Mouse (Mus musculus) liver, embryonic 15.5 days (tissue): ENCODE data around the gene Elane. TPM values are rescaled to one million over a fixed set of nuclear protein-coding genes. Genes with fewer than 3 reads are reported as not detected.
A peak's percentile ranks its signal among the peaks of the same experiment; 100 is the strongest.

Experiments
- ATAC-seq: fragments of 200-750 bp; cut with Nextera tagmentation; 2 replicates; pipeline ENCODE4 v1.8.0; 2017; ENCODE audit warnings: moderate number of reproducible peaks, mild to moderate bottlenecking, moderate library complexity; ENCODE audit not compliant: insufficient read depth
- H3K27ac ChIP-seq: fragments of 300-500 bp; sonication (generic); replicated peaks from 2 replicates; pipeline ENCODE4 v1.5.1; 2015; ENCODE audit warnings: mild to moderate bottlenecking, inconsistent platforms
- H3K27me3 ChIP-seq: fragments of 300-500 bp; sonication (generic); 2 replicates; pipeline ENCODE4 v1.6.1; 2015; ENCODE audit warnings: mild to moderate bottlenecking, inconsistent platforms
- H3K36me3 ChIP-seq: fragments of 300-500 bp; sonication (generic); replicated peaks from 2 replicates; pipeline ENCODE4 v1.6.1; 2015; ENCODE audit warnings: moderate library complexity, mild to moderate bottlenecking, inconsistent platforms
- H3K4me1 ChIP-seq: fragments of 300-500 bp; sonication (generic); replicated peaks from 2 replicates; pipeline ENCODE4 v1.6.1; 2015; ENCODE audit warnings: inconsistent platforms
- H3K4me2 ChIP-seq: fragments of 300-500 bp; sonication (generic); 2 replicates; pipeline ENCODE4 v1.6.1; 2015; ENCODE audit warnings: moderate library complexity, mild to moderate bottlenecking, inconsistent platforms
- H3K4me3 ChIP-seq: fragments of 300-500 bp; sonication (generic); replicated peaks from 2 replicates; pipeline ENCODE4 v1.5.1; 2015; ENCODE audit warnings: mild to moderate bottlenecking, inconsistent platforms
- H3K9ac ChIP-seq: fragments of 300-500 bp; sonication (generic); 2 replicates; pipeline ENCODE4 v1.6.1; 2015; ENCODE audit warnings: moderate library complexity, mild to moderate bottlenecking, inconsistent platforms
- H3K9me3 ChIP-seq: fragments of 300-500 bp; sonication (generic); replicated peaks from 2 replicates; pipeline ENCODE4 v1.6.1; 2016; ENCODE audit warnings: inconsistent platforms
- WGBS: fragments of 180-500 bp; shearing (Covaris S2); methylation state at CpG from one replicate; pipeline ENCODE4 v1.1.7; 2015; ENCODE audit warnings: mixed read lengths; ENCODE audit not compliant: insufficient replicate concordance; 5-methylcytosine and 5-hydroxymethylcytosine counted together
- polyA plus RNA-seq: library from polyadenylated mRNA; unstranded; fragments of >200 nt; fragmentation: Nextera tagmentation; extraction: Ambion mirVana; gene quantifications from 2 replicates; pipeline ENCODE4 v1.2.1, GENCODE M21; 2015

The Elane gene
- polyA plus RNA-seq, 1 experiment from 2014 or later = 227 TPM

DNA sequence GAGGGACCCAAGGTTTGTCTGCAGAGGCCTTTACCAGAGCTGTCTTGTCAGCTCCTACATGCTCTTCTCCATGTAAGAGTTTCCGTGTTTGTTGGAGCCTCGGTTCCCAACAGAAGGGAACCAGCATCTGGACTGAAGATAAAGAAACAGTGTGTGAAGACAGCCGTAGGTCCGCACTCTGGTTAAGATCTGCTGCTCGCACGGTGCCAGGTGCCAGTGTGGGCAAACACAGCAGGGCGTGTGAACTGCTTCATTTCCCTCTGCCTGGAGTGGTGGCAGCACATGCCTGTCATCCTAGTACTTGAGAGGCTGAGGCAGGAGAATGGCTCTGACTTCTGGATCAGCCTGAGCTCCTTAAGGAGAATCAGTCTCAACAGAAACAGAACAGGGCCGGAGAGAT is 14.2 kb upstream of the Elane start:
- 77% methylated on average over 8 of the region's 8 CpGs for WGBS

DNA sequence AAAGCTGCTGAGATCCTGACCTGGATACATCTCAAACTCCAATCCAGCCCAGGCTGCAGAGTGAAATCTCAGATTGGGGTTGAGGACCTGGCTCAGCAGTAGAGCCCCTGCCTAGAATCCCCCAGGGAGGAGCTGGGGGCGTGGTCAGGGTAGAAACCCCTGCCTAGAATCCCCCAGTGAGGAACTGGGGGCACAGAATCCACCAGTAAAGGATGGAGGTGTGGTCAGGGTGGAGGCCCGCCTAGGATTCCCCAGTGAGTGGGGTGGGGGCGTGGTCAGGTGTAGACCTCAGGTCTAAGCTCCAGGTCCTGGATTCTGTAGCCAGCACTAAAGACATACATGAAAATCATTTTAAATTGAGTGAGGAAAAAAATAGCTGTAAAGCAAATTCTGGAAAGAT is 13.2 kb upstream of the Elane start:
- Histone ChIP-seq H3K4me3 (no peak overlapping the region), H3K9me3 (no peaks in the 10 kb centered on the region), H3K27ac (no peak overlapping the region), H3K9ac (no peak overlapping the region), H3K36me3 (no peaks in the 10 kb centered on the region), H3K4me1 (peaks cover 28% of the 10 kb centered on the region), H3K4me2 (no peak overlapping the region), H3K27me3 (peaks cover 46% of the 10 kb centered on the region)
- 33% methylated on average over 3 of the region's 3 CpGs for WGBS
- ATAC-seq = no peak

More for the DNA sequence above, 14.2 kb upstream of the Elane start:
- no peak overlapping the region for H3K4me2 ChIP-seq
- no peak overlapping the region for H3K27ac ChIP-seq
- H3K27me3 ChIP-seq = peaks cover 41% of the 10 kb centered on the region
- no peak for ATAC-seq
- H3K4me1 ChIP-seq = peaks cover 19% of the 10 kb centered on the region
- no peaks in the 10 kb centered on the region for H3K9me3 ChIP-seq
- H3K36me3 ChIP-seq = no peaks in the 10 kb centered on the region
- no peak overlapping the region for H3K4me3 ChIP-seq
- H3K9ac ChIP-seq = no peak overlapping the region

DNA sequence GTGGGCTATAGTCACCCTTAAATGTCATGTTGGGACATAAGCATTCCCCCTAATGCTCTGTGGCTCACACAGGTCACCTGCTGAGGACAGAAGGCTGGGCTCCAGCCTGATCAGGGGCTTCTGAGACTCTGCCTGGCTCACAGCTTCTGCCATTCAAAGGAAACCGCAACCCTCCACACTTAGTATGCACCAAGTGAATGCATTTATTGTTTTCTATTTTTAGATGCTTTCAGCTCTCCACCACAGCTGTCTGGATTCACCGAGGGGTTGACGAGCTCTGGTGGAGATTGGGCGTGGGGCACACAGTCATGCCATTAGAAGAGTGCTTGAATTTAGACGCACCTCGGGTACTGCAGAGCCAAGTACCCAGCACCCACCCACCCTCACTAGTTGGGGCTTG is 12.7 kb upstream of the Elane start:
- H3K9me3 ChIP-seq = no peaks in the 10 kb centered on the region
- H3K9ac ChIP-seq = no peak overlapping the region
- H3K4me1 ChIP-seq = peaks cover 31% of the 10 kb centered on the region
- no peaks in the 10 kb centered on the region for H3K36me3 ChIP-seq
- peak overlapping the region; percentile 55 for H3K4me3 ChIP-seq
- no peak for ATAC-seq
- H3K27me3 ChIP-seq = peaks cover 49% of the 10 kb centered on the region
- 8% methylated on average over 6 of the region's 6 CpGs for WGBS
- H3K27ac ChIP-seq = no peak overlapping the region
- peak overlapping the region; percentile 75; the same call in 1 of the 2 replicates for H3K4me2 ChIP-seq

DNA sequence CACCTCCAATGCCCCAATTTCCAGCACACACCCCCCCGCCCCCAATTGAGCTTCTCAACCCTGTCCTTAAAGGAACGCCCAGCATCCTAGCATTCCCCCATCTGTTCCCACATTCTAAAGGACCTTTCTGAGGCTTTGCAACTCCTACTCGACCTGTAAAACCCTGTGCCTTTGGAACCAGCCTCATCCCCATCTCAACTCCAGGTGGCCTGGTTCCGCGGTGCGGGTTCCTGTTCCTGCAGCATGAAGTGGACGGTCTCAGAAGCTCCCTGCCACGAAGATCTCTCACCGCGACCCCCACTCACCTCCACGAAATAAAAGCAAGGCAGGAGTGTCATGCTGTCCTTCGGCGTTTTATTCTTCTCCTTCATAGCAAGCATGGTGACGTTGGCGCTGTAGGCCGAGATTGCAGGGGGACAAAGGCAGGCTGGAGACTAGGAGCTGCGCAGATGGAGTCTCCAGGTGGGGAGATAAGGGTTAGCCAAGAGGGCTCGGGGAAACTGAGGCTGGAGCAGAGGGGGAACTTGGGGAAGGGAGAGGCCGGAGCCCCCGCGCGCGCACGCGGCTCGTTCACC is 12.2 kb upstream of the Elane start:
- H3K27ac ChIP-seq = no peak overlapping the region

DNA sequence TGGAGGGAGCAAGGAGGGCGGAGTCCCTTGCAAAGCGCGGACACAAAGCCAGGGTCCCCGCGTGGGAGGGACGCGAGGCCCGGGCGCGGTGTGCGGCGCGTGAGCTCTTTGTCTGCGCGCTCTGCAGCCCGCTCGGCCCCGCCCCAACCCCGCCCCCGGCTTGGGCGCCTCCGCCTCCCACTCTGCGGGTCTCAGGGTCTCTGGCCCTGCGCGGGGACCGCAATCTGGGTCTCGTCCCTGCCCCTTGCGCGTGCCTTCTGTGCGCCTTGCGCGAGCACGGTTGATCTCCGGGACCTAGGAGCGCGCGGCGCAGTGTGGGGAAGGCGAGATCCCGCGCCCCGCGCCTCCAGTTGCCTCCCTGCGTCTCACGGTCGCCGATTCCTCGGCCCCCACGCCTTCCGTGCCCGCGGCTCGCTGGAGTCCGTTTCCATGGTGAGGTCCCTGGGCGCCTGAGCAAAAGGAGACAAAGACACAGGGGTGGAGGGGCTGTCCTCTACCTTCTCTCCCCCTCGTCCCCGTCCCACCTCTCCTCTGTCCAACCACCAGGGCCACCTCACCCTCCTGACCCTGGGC is 11.7 kb upstream of the Elane start, which contains the start of the genes Prtn3 and Plppr3:
Gene Prtn3 (plus strand): TSS at position 187 of the 573 bp plus-strand sequence.
Gene Plppr3 (minus strand): TSS at position 345 of the 573 bp plus-strand sequence.
- Histone ChIP-seq H3K4me3 (peak within 1 kb of the TSS; percentile 55), H3K9me3 (no peaks in the 10 kb centered on the region), H3K9ac (peak within 1 kb of the TSS; percentile 27; the same call in 1 of the 2 replicates), H3K27ac (peak within 1 kb of the TSS; percentile 19; the same call in 1 of the 2 replicates), H3K36me3 (no peaks in the 10 kb centered on the region), H3K4me1 (peaks cover 33% of the 10 kb centered on the region), H3K4me2 (peak within 1 kb of the TSS; percentile 75), H3K27me3 (peaks cover 53% of the 10 kb centered on the region)
- ATAC-seq = no peak
- 2% methylated on average over 52 of the region's 57 CpGs for WGBS

More for the DNA sequence above, 12.2 kb upstream of the Elane start:
- H3K4me1 ChIP-seq = peaks cover 31% of the 10 kb centered on the region
- peak overlapping the region; percentile 27; the same call in 1 of the 2 replicates for H3K9ac ChIP-seq
- peaks cover 49% of the 10 kb centered on the region for H3K27me3 ChIP-seq
- no peaks in the 10 kb centered on the region for H3K36me3 ChIP-seq
- 1% methylated on average over 26 of the region's 26 CpGs for WGBS
- peak overlapping the region; percentile 55 for H3K4me3 ChIP-seq
- no peaks in the 10 kb centered on the region for H3K9me3 ChIP-seq
- ATAC-seq = no peak
- peak overlapping the region; percentile 75 for H3K4me2 ChIP-seq

DNA sequence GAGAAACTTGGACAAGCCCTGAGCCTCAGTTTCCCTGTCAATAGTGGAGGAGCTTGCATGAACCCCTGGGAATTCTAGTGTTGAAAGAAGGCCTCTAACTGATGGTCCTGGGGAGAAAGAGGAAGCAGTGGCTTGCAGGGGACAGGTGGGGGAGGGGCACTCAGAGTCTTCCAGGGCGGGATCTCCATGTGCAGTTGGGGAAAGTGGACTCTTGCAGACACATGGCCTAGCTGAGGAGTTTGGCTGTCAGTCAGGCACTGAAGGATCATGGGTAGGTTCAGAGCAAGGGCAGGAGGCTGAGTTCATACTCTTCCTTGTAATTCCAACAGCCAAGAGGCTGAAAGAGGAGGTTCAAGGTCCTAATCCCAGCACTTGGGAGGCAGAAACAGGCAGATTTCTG is 8.9 kb upstream of the Elane start:
- no peak overlapping the region for H3K9ac ChIP-seq
- 26% methylated on average over 1 of the region's 1 CpGs for WGBS
- no peaks in the 10 kb centered on the region for H3K36me3 ChIP-seq
- no peaks in the 10 kb centered on the region for H3K9me3 ChIP-seq
- no peak for ATAC-seq
- no peak overlapping the region for H3K4me3 ChIP-seq
- peaks cover 61% of the 10 kb centered on the region for H3K27me3 ChIP-seq
- peak overlapping the region; percentile 57 for H3K27ac ChIP-seq
- peak overlapping the region; percentile 44 for H3K4me2 ChIP-seq
- peaks cover 61% of the 10 kb centered on the region for H3K4me1 ChIP-seq

DNA sequence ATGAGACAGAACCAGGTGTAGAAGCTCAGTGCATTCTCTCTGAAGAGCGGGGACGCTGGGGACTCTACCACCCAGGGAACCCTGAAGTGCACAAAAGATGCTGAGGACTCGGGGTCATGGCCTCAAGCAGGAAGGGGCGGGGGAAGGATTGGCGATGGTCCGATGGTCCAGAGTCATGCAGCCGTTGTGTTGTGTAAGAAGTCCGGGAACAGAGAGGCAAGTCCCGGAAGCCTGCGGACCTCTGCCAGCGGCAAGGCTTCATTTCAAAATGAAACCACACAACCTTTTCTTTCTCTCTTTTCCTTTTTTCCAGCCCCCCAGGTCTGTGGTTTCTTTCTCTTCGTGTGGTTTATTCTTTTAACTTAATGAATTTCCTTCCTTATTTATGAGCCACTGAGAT is 8.3 kb upstream of the Elane start:
- Histone ChIP-seq H3K27ac (peak overlapping the region; percentile 57), H3K4me2 (peak overlapping the region; percentile 44), H3K4me1 (peaks cover 67% of the 10 kb centered on the region), H3K27me3 (peaks cover 63% of the 10 kb centered on the region), H3K9ac (no peak overlapping the region; the same call in 1 of the 2 replicates), H3K4me3 (no peak overlapping the region), H3K9me3 (no peaks in the 10 kb centered on the region), H3K36me3 (no peaks in the 10 kb centered on the region)
- WGBS = 12% methylated on average over 12 of the region's 12 CpGs
- ATAC-seq = 0 out of 2 replicates have a peak, but pooled peaks have one; percentile 8

DNA sequence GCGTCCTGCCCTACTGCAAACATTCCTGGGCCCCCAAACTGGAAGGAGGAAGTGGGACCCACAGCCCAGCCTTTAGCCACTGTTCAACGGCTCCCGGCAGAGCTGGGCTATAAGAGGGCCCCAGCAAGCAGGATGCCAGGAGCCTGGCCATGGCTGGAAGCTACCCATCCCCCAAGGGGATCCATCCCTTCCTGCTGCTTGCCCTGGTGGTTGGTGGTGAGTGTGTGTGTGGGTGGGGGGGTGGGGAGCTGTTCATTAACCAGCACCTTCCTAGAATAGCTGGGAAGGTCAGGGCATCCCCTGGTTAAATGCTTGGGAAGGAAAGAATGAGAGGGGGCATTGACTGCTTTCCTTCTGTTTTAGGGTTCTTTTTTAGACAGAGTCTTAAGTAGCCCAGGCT is 6.5 kb upstream of the Elane start:
- no peaks in the 10 kb centered on the region for H3K36me3 ChIP-seq
- WGBS = 17% methylated on average over 3 of the region's 3 CpGs
- peak overlapping the region; percentile 55 for H3K27ac ChIP-seq
- ATAC-seq = no peak
- peak overlapping the region; percentile 59 for H3K4me2 ChIP-seq
- peaks cover 71% of the 10 kb centered on the region for H3K4me1 ChIP-seq
- H3K27me3 ChIP-seq = peaks cover 51% of the 10 kb centered on the region
- no peak overlapping the region for H3K9ac ChIP-seq
- 0 out of 2 replicates have a peak overlapping the region, but pooled peaks have one; percentile 10 for H3K4me3 ChIP-seq
- no peaks in the 10 kb centered on the region for H3K9me3 ChIP-seq

DNA sequence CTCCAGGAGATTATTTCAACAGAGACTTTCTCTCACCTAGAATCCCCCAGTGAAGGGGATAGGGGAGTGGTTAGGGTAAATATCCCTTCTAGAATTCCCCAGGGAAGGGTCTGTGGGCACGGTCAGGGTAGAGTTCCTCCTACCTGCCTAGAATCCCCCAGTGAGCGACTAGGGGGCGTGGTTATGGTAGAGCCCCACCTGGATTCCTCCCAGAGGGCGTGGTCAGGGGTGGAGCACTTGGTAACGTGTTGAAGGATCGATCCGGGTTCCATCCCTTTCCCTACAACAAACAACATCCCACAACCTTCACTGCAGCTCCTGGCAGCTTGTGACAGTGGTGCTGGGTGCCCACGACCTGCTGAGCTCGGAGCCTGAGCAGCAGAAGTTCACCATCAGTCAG is 5.3 kb upstream of the Elane start:
- H3K4me3 ChIP-seq = peak overlapping the region; percentile 39
- WGBS = 5% methylated on average over 9 of the region's 9 CpGs
- peaks cover 40% of the 10 kb centered on the region for H3K27me3 ChIP-seq
- H3K36me3 ChIP-seq = no peaks in the 10 kb centered on the region
- H3K9me3 ChIP-seq = no peaks in the 10 kb centered on the region
- peak; percentile 27; the same call in 1 of the 2 replicates for ATAC-seq
- peaks cover 68% of the 10 kb centered on the region for H3K4me1 ChIP-seq
- 0 out of 2 replicates have a peak overlapping the region, but pooled peaks have one; percentile 2 for H3K9ac ChIP-seq
- peak overlapping the region; percentile 59 for H3K4me2 ChIP-seq
- peak overlapping the region; percentile 55; the same call in 1 of the 2 replicates for H3K27ac ChIP-seq

DNA sequence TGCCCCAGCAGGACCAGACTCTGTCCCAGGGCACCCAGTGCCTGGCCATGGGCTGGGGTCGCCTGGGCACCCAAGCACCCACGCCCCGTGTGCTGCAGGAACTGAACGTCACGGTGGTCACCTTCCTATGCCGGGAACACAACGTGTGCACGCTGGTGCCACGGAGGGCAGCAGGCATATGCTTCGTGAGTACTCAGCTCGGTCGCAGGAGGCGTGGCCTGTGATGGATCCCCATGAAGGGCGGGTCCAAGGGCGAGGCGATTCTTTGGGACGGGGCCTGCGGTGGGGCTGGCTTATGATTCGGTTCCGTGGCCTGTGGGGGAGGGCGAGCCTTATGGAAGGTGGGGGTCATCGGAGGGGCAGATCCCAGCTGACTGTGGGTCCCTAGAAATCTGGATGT is 4.1 kb upstream of the Elane start:
- Histone ChIP-seq H3K36me3 (no peaks in the 10 kb centered on the region), H3K9ac (no peak overlapping the region), H3K4me1 (peaks cover 61% of the 10 kb centered on the region), H3K9me3 (no peaks in the 10 kb centered on the region), H3K27ac (no peak overlapping the region), H3K4me3 (peak overlapping the region; percentile 39), H3K4me2 (peak overlapping the region; percentile 59), H3K27me3 (peaks cover 40% of the 10 kb centered on the region)
- 2% methylated on average over 22 of the region's 22 CpGs for WGBS
- 0 out of 2 replicates have a peak, but pooled peaks have one; percentile 23 for ATAC-seq

DNA sequence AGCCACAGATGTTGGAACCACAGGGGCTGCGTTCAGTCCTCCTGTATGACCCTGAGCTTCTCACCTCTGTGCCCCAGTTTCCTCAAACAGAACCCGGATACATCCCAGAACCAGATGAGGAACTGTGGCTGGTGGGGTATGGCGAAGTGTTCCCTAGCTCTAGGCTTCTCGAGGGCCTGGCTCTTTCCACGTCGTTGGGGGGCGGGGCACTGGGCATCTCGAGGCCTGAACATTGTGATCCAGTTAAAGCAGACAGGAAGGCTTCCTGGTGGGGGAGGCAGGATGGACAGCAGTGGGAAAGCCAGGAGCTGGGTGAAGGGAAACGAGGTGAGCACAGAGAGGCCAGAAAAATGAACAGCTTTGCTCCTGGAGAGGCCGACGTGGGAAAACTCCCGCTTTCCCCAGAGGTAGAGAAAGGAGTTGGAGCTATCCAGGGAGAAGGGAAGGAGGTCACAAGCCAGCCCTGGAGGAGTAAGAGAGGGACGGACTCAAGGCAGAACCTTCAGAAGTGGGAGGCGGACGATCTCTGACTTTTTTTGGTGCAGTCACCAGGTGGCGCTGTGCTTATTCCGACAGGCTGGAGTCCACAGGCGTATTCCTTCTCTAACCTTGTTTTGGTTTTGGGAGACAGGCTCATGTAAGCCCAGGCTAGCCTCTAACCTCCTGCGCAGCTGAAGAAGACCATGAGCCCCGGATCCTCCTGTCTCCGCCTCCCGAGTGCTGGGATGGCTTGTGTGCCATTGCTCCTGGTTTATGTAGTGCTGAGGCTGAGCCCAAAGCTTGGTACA is 2.6 kb upstream of the Elane start:
- no peak overlapping the region for H3K27ac ChIP-seq
- no peak overlapping the region for H3K9ac ChIP-seq
- no peaks in the 10 kb centered on the region for H3K36me3 ChIP-seq
- peaks cover 50% of the 10 kb centered on the region for H3K4me1 ChIP-seq
- H3K4me2 ChIP-seq = 0 out of 2 replicates have a peak overlapping the region, but pooled peaks have one; percentile 3
- no peaks in the 10 kb centered on the region for H3K9me3 ChIP-seq
- H3K27me3 ChIP-seq = peaks cover 32% of the 10 kb centered on the region
- ATAC-seq = no peak
- WGBS = 14% methylated on average over 22 of the region's 22 CpGs
- H3K4me3 ChIP-seq = no peak overlapping the region
